Mouse (Mus musculus) heart, postnatal 10 days (tissue): ENCODE measurements at regions not wholly inside any gene's neighbourhood (a gene's known extent, or its start where the extent isn't known, plus 50 kb on each side); places are given as distances from the start of the nearest gene placed in this dataset.
"Not testable (repeated sequence)": the region's sequence is repeated elsewhere in the genome, so short reads cannot be mapped to it uniquely, and the experiment has no call there.

Experiments
- DNase-seq, 2 experiments: peaks; one replicate each; pipeline ENCODE4 v3.0.0; 2021
- intact Hi-C: fragments of 180-260 bp; cut with DNase I; formaldehyde crosslinking; loops from one replicate; pipeline ENCODE4 v1.15.1; 2025

- DNase-seq, result no peak
- intact Hi-C loops, result no loop called here
These were observed 320.4 kb upstream of the Nr5a2 start for GRCm38 (mm10) chr1:137280391-137281386.

GRCm38 (mm10) chr1:137279981-137280380 lies 319.7 kb upstream of the Nr5a2 start:
- no peak for DNase-seq
- intact Hi-C loops, result no loop called here

GRCm38 (mm10) chr1:137270659-137271612 lies 310.7 kb upstream of the Nr5a2 start:
- intact Hi-C loops, result no loop called here
- DNase-seq, result no peak

GRCm38 (mm10) chr1:137262806-137263370 lies 302.6 kb upstream of the Nr5a2 start:
- no peak for DNase-seq
- intact Hi-C loops, result no loop called here

GRCm38 (mm10) chr1:137262121-137262525 lies 301.9 kb upstream of the Nr5a2 start:
- intact Hi-C loops, result no loop called here
- DNase-seq, result no peak

GRCm38 (mm10) chr1:137256294-137256693 lies 296.0 kb upstream of the Nr5a2 start:
- intact Hi-C loops, result no loop called here
- DNase-seq, result no peak

GRCm38 (mm10) chr1:137255041-137255440 lies 294.8 kb upstream of the Nr5a2 start:
- no peak for DNase-seq
- intact Hi-C loops, result no loop called here

- DNase-seq, result no peak
- intact Hi-C loops, result no loop called here
These were observed 294.4 kb upstream of the Nr5a2 start for GRCm38 (mm10) chr1:137254634-137255033.

- no peak for DNase-seq
- intact Hi-C loops, result loop anchor here (5.0 to 10.0 kb wide), 2 partner anchors 280 to 362 kb away; no protein-coding TSS in a partner anchor
These were observed 266.8 kb upstream of the Nr5a2 start for GRCm38 (mm10) chr1:137227098-137227485.

GRCm38 (mm10) chr1:137226479-137227097 lies 266.3 kb upstream of the Nr5a2 start:
- intact Hi-C loops, result loop anchor here (5.0 to 10.0 kb wide), 2 partner anchors 279 to 362 kb away; no protein-coding TSS in a partner anchor
- DNase-seq, result no peak

- DNase-seq, result peak; percentile 48 to 57
- intact Hi-C loops, result loop anchor here (1.0 to 10.0 kb wide), 4 partner anchors 278 to 674 kb away; no protein-coding TSS in a partner anchor
These were observed 265.2 kb upstream of the Nr5a2 start for GRCm38 (mm10) chr1:137225418-137225817.

- intact Hi-C loops, result loop anchor here (10.0 kb wide), 1 partner anchor 358 kb away; no protein-coding TSS in a partner anchor
- DNase-seq, result no peak
These were observed 262.8 kb upstream of the Nr5a2 start for GRCm38 (mm10) chr1:137223052-137223451.

- intact Hi-C loops, result loop anchor here (1.0 to 10.0 kb wide), 2 partner anchors 357 to 390 kb away; no protein-coding TSS in a partner anchor
- peak; percentile 8 to 23 for DNase-seq
These were observed 261.1 kb upstream of the Nr5a2 start for GRCm38 (mm10) chr1:137221087-137222057.

GRCm38 (mm10) chr1:137220226-137220625 lies 260.0 kb upstream of the Nr5a2 start:
- intact Hi-C loops, result loop anchor here (10.0 kb wide), 1 partner anchor 355 kb away; no protein-coding TSS in a partner anchor
- DNase-seq, result no peak

GRCm38 (mm10) chr1:137218611-137219010 lies 258.4 kb upstream of the Nr5a2 start:
- intact Hi-C loops, result no loop called here
- no peak for DNase-seq

GRCm38 (mm10) chr1:137218096-137218495 lies 257.8 kb upstream of the Nr5a2 start:
- intact Hi-C loops, result no loop called here
- no peak for DNase-seq

GRCm38 (mm10) chr1:137217206-137217605 lies 257.0 kb upstream of the Nr5a2 start:
- no peak for DNase-seq
- intact Hi-C loops, result no loop called here

- DNase-seq, intact Hi-C loops: not testable (repeated sequence)
These were observed 254.1 kb upstream of the Nr5a2 start for GRCm38 (mm10) chr1:137214328-137214727.

- intact Hi-C loops, result no loop called here
- no peak for DNase-seq
These were observed 253.5 kb upstream of the Nr5a2 start for GRCm38 (mm10) chr1:137213717-137214116.
